Mouse (Mus musculus) T-helper 2 cell (primary cell): Measurements from ENCODE around the gene Kif5c.

Experiments used
- in situ Hi-C: fragments of 300-600 bp; cut with MboI, MseI; formaldehyde crosslinking; loops from one replicate; pipeline ENCODE4 v1.15.1; 2025; ENCODE audit warnings: high pct_unique_total_duplicates

The Kif5c gene

GRCm38 (mm10) chr2:49743775-49744174 is 124.7 kb downstream of the Kif5c start:
- in situ Hi-C loops: loop anchor here (25.0 kb wide), 1 partner anchor 831 kb away; no protein-coding TSS in a partner anchor

- in situ Hi-C loops: loop anchor here (25.0 kb wide), 1 partner anchor 832 kb away; no protein-coding TSS in a partner anchor
Observed at GRCm38 (mm10) chr2:49744251-49745093, 125.4 kb downstream of the Kif5c start.

GRCm38 (mm10) chr2:49745094-49745781 is 126.1 kb downstream of the Kif5c start:
- in situ Hi-C loops: loop anchor here (25.0 kb wide), 1 partner anchor 833 kb away; no protein-coding TSS in a partner anchor

GRCm38 (mm10) chr2:49746947-49747346 is 127.8 kb downstream of the Kif5c start:
- in situ Hi-C loops: loop anchor here (25.0 kb wide), 1 partner anchor 835 kb away; no protein-coding TSS in a partner anchor

- in situ Hi-C loops: loop anchor here (25.0 kb wide), 1 partner anchor 835 kb away; no protein-coding TSS in a partner anchor
Observed at GRCm38 (mm10) chr2:49747670-49748069, 128.6 kb downstream of the Kif5c start.

GRCm38 (mm10) chr2:49748628-49749342 is 129.7 kb downstream of the Kif5c start:
- in situ Hi-C loops: loop anchor here (25.0 kb wide), 1 partner anchor 836 kb away; no protein-coding TSS in a partner anchor

GRCm38 (mm10) chr2:49749730-49750576 is 130.9 kb downstream of the Kif5c start:
- in situ Hi-C loops: loop anchor here (25.0 kb wide), 1 partner anchor 838 kb away; no protein-coding TSS in a partner anchor

GRCm38 (mm10) chr2:49751544-49752210 is 132.6 kb downstream of the Kif5c start:
- in situ Hi-C loops: no loop called here

- in situ Hi-C loops: no loop called here
Observed at GRCm38 (mm10) chr2:49752211-49752607, 133.1 kb downstream of the Kif5c start.

- in situ Hi-C loops: no loop called here
Observed at GRCm38 (mm10) chr2:49753062-49753461, 134.0 kb downstream of the Kif5c start.

GRCm38 (mm10) chr2:49755054-49755453 is 136.0 kb downstream of the Kif5c start:
- in situ Hi-C loops: no loop called here

GRCm38 (mm10) chr2:49757616-49758015 is 138.5 kb downstream of the Kif5c start:
- in situ Hi-C loops: no loop called here

GRCm38 (mm10) chr2:49764331-49764946 is 145.3 kb downstream of the Kif5c start:
- in situ Hi-C loops: loop anchor here (10.0 kb wide), 1 partner anchor 510 kb away; no protein-coding TSS in a partner anchor

GRCm38 (mm10) chr2:49768916-49769315 is 149.8 kb downstream of the Kif5c start:
- in situ Hi-C loops: loop anchor here (10.0 kb wide), 1 partner anchor 506 kb away; no protein-coding TSS in a partner anchor

- in situ Hi-C loops: no loop called here
Observed at GRCm38 (mm10) chr2:49770440-49770839, 151.3 kb downstream of the Kif5c start.

GRCm38 (mm10) chr2:49771172-49771571 is 152.1 kb downstream of the Kif5c start:
- in situ Hi-C loops: no loop called here

GRCm38 (mm10) chr2:49773194-49773931 is 154.3 kb downstream of the Kif5c start:
- in situ Hi-C loops: no loop called here

GRCm38 (mm10) chr2:49774180-49774579 is 155.1 kb downstream of the Kif5c start:
- in situ Hi-C loops: no loop called here

- in situ Hi-C loops: no loop called here
Observed at GRCm38 (mm10) chr2:49775187-49775586, 156.1 kb downstream of the Kif5c start.
